20 mouse cellular contexts compared by ENCODE assay signal in genomic region chr14:103101171-103101570, GRCm38 (mm10). TPM values are rescaled to one million over a fixed set of nuclear protein-coding genes. Genes with fewer than 3 reads are reported as not detected.
"Had no signal": no experiment of that assay in that cellular context is flagged by ENCODE, and none has a peak within 500 bp of the region (broad histone marks: within the 10 kb centered on the region; RNA-seq: fewer than 3 reads in every experiment).

No protein-coding gene starts in this region.

- DNase-seq: left cerebral cortex, postnatal 4 days; lung, postnatal 10 days; lung, postnatal 4 days; right cerebral cortex, adult 18-20 months; spleen, adult 18-20 months; thymus, postnatal 36 days had no signal

- H3K9me3 ChIP-seq: limb, embryonic 13.5 days; liver, embryonic 15.5 days; midbrain, embryonic 10.5 days; neural tube, embryonic 13.5 days had no signal

- H3K27me3 ChIP-seq: limb, embryonic 13.5 days; liver, embryonic 15.5 days; neural tube, embryonic 13.5 days had no signal

- H3K4me3 ChIP-seq: limb, embryonic 13.5 days; liver, embryonic 15.5 days; midbrain, embryonic 10.5 days; neural tube, embryonic 13.5 days had no signal

- H3K36me3 ChIP-seq: neural tube, embryonic 13.5 days had no signal

- ATAC-seq: midbrain, embryonic 16.5 days had no signal

- H3K4me2 ChIP-seq: limb, embryonic 13.5 days; liver, embryonic 11.5 days; neural tube, embryonic 13.5 days had no signal

- H3K27ac ChIP-seq: limb, embryonic 13.5 days; liver, embryonic 15.5 days; midbrain, embryonic 10.5 days; neural tube, embryonic 13.5 days had no signal

- H3K9ac ChIP-seq: limb, embryonic 13.5 days; liver, embryonic 15.5 days; lung, embryonic 14.5 days; neural tube, embryonic 13.5 days had no signal

RNA-seq across cellular contexts. Expression of gene Acod1, which starts 54.4 kb away (rescaled TPM):
- total RNA-seq: layer of hippocampus, adult 8-10 months; layer of hippocampus, postnatal 14 days; left cerebral cortex, adult 18-20 months; left cerebral cortex, postnatal 10 days; left cerebral cortex, postnatal 4 days had no signal
- polyA plus RNA-seq: intestine, embryonic 14.5 days; kidney, embryonic 14.5 days; limb, embryonic 13.5 days; lung, embryonic 14.5 days; midbrain, embryonic 10.5 days; midbrain, embryonic 16.5 days; neural tube, embryonic 13.5 days; stomach, embryonic 14.5 days had no signal
